Mouse (Mus musculus): ENCODE results near the gene Ccdc88a. TPM values are rescaled to one million over a fixed set of nuclear protein-coding genes. Genes with fewer than 3 reads are reported as not detected.

Gene Ccdc88a
- polyA plus RNA-seq, 1 experiment from 2014 or later: 40.4 TPM

Other genes starting within 250 kb of the Ccdc88a start
- gene Pnpt1, start 242.9 kb upstream of the Ccdc88a start, polyA plus RNA-seq (2015; fragmentation: Nextera tagmentation; extraction: Ambion mirVana): 29.8 and 32.3 TPM in 2 replicates
- 81.1 and 89.0 TPM in 2 replicates for gene Ppp4r3b, start 200.8 kb upstream of the Ccdc88a start, polyA plus RNA-seq (2015; fragmentation: Nextera tagmentation; extraction: Ambion mirVana)
- gene Cfap36, start 126.2 kb upstream of the Ccdc88a start, polyA plus RNA-seq (2015; fragmentation: Nextera tagmentation; extraction: Ambion mirVana): 62.1 and 76.8 TPM in 2 replicates
- 31.6 and 32.7 TPM in 2 replicates for gene Prorsd1, start 141.4 kb downstream of the Ccdc88a start, polyA plus RNA-seq (2015; fragmentation: Nextera tagmentation; extraction: Ambion mirVana)
- 41.8 and 42.8 TPM in 2 replicates for gene Mtif2, start 152.8 kb downstream of the Ccdc88a start, polyA plus RNA-seq (2015; fragmentation: Nextera tagmentation; extraction: Ambion mirVana)
- 0.28 and 0.29 TPM in 2 replicates for gene Clhc1, start 174.3 kb downstream of the Ccdc88a start, polyA plus RNA-seq (2015; fragmentation: Nextera tagmentation; extraction: Ambion mirVana)
- gene Rps27a, start 174.5 kb downstream of the Ccdc88a start, polyA plus RNA-seq (2015; fragmentation: Nextera tagmentation; extraction: Ambion mirVana): 1,018 and 1,131 TPM in 2 replicates

All from embryonic facial prominence, embryonic 15.5 days (tissue).